Mouse (Mus musculus): ENCODE measurements around the gene Kcnip1. TPM values are rescaled to one million over a fixed set of nuclear protein-coding genes. Genes with fewer than 3 reads are reported as not detected.

The Kcnip1 gene
- polyA plus RNA-seq, 1 experiment from 2014 or later = 0.16 TPM

GRCm38 (mm10) chr11:34010133-34010858, 17.3 kb upstream of the Kcnip1 start:
- no peaks in the 10 kb centered on the region for H3K9me3 ChIP-seq (replicated peaks)
- H3K4me1 ChIP-seq (replicated peaks) = peaks cover 14% of the 10 kb centered on the region
- H3K4me2 ChIP-seq = no peak overlapping the region
- 0 out of 2 replicates have a peak, but pooled peaks have one; percentile 23 for ATAC-seq (ENCODE audit: insufficient read depth)
- H3K36me3 ChIP-seq (replicated peaks) = no peaks in the 10 kb centered on the region
- H3K4me3 ChIP-seq (replicated peaks) = no peak overlapping the region
- H3K27ac ChIP-seq (replicated peaks) = peak overlapping the region; percentile 42
- H3K9ac ChIP-seq = no peak overlapping the region
- no peaks in the 10 kb centered on the region for H3K27me3 ChIP-seq
- WGBS (ENCODE audit: insufficient replicate concordance) = 34% methylated on average over 7 of the region's 7 CpGs

GRCm38 (mm10) chr11:34009316-34010087, 16.6 kb upstream of the Kcnip1 start:
- WGBS (ENCODE audit: insufficient replicate concordance) = 40% methylated on average over 12 of the region's 12 CpGs
- H3K4me3 ChIP-seq (replicated peaks) = no peak overlapping the region
- ATAC-seq (ENCODE audit: insufficient read depth) = no peak
- H3K9me3 ChIP-seq (replicated peaks) = no peaks in the 10 kb centered on the region
- no peak overlapping the region for H3K9ac ChIP-seq
- peak overlapping the region; percentile 42 for H3K27ac ChIP-seq (replicated peaks)
- no peak overlapping the region for H3K4me2 ChIP-seq
- no peaks in the 10 kb centered on the region for H3K36me3 ChIP-seq (replicated peaks)
- H3K4me1 ChIP-seq (replicated peaks) = peaks cover 14% of the 10 kb centered on the region
- no peaks in the 10 kb centered on the region for H3K27me3 ChIP-seq

DNA sequence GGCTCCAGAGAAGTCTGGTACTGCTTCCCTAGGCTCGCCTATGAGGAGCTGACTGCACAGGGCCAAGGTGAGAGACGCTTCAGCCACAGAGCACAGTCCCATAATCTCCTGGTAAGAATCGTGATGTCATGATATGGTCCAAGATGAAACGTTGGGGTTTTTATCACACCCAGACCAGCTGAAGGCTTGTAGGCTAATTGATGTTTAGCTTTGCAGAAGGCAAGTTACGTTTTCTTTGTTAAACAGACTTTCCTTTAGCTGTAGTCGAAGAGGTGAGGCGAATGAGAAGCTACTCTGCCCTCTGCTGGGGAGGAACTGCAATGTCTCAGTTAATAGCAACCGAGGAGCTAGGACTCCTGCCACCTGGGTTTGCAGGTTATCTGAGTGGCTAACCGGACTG, 15.8 kb upstream of the Kcnip1 start:
- Histone ChIP-seq H3K36me3 (replicated peaks) (no peaks in the 10 kb centered on the region), H3K27me3 (no peaks in the 10 kb centered on the region), H3K4me2 (peak overlapping the region; percentile 63), H3K9me3 (replicated peaks) (no peaks in the 10 kb centered on the region), H3K4me1 (replicated peaks) (peaks cover 14% of the 10 kb centered on the region), H3K9ac (peak overlapping the region; percentile 15; the same call in 1 of the 2 replicates), H3K4me3 (replicated peaks) (peak overlapping the region; percentile 35), H3K27ac (replicated peaks) (peak overlapping the region; percentile 66)
- no peak for ATAC-seq (ENCODE audit: insufficient read depth)
- 9% methylated on average over 9 of the region's 9 CpGs for WGBS (ENCODE audit: insufficient replicate concordance)

GRCm38 (mm10) chr11:34008214-34008613, 15.3 kb upstream of the Kcnip1 start:
- Histone ChIP-seq H3K36me3 (replicated peaks) (no peaks in the 10 kb centered on the region), H3K4me2 (peak overlapping the region; percentile 63), H3K9ac (peak overlapping the region; percentile 15; the same call in 1 of the 2 replicates), H3K9me3 (replicated peaks) (no peaks in the 10 kb centered on the region), H3K4me3 (replicated peaks) (peak overlapping the region; percentile 35), H3K27ac (replicated peaks) (peak overlapping the region; percentile 66), H3K4me1 (replicated peaks) (peaks cover 14% of the 10 kb centered on the region), H3K27me3 (no peaks in the 10 kb centered on the region)
- ATAC-seq (ENCODE audit: insufficient read depth) = peak; percentile 28; the same call in 1 of the 2 replicates
- WGBS (ENCODE audit: insufficient replicate concordance) = 11% methylated on average over 11 of the region's 11 CpGs

GRCm38 (mm10) chr11:34007616-34008015, 14.7 kb upstream of the Kcnip1 start:
- no peak for ATAC-seq (ENCODE audit: insufficient read depth)
- Histone ChIP-seq H3K27me3 (no peaks in the 10 kb centered on the region), H3K36me3 (replicated peaks) (no peaks in the 10 kb centered on the region), H3K9me3 (replicated peaks) (no peaks in the 10 kb centered on the region), H3K4me2 (no peak overlapping the region), H3K4me1 (replicated peaks) (peaks cover 14% of the 10 kb centered on the region), H3K9ac (no peak overlapping the region), H3K4me3 (replicated peaks) (no peak overlapping the region), H3K27ac (replicated peaks) (no peak overlapping the region)
- 34% methylated on average over 2 of the region's 2 CpGs for WGBS (ENCODE audit: insufficient replicate concordance)

GRCm38 (mm10) chr11:34002593-34002965, 9.6 kb upstream of the Kcnip1 start:
- ATAC-seq (ENCODE audit: insufficient read depth) = no peak
- no peaks in the 10 kb centered on the region for H3K27me3 ChIP-seq
- no peaks in the 10 kb centered on the region for H3K36me3 ChIP-seq (replicated peaks)
- no peaks in the 10 kb centered on the region for H3K9me3 ChIP-seq (replicated peaks)
- no peak overlapping the region for H3K4me2 ChIP-seq
- WGBS (ENCODE audit: insufficient replicate concordance) = 46% methylated on average over 5 of the region's 5 CpGs
- H3K4me3 ChIP-seq (replicated peaks) = no peak overlapping the region
- H3K4me1 ChIP-seq (replicated peaks) = no peaks in the 10 kb centered on the region
- H3K27ac ChIP-seq (replicated peaks) = no peak overlapping the region
- H3K9ac ChIP-seq = no peak overlapping the region

DNA sequence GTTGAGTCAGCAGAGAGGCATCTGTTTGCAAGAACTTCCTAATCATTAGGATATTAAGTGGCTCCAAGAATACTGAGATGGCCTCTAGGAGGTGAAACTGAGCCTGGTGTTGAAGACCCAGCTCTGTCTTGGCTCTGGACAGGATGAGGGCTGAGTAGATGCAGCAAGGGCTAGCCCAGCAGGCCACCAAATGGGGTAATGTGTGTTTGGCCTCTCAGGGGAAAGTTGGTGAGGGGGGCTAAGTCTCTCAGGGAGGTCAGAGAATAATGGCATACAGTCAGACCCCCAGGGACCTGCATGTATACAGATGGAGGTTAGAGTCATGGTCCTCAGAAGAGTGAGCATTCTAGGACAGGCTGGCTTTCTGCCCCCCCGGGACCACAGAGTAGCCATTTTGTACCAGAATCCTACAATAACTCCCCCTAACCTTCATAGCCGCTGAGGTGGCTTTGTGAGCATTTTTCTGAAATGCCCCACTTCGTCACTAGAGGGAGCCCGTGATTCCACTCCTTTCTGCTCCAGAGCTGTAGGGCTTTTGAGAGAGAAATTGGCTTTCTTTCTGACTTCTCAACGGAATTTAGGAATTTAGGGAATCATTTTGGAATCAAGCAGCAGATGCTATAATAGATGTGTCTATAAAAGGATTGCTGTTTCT, 9.1 kb upstream of the Kcnip1 start:
- no peak for ATAC-seq (ENCODE audit: insufficient read depth)
- no peak overlapping the region for H3K27ac ChIP-seq (replicated peaks)
- H3K4me3 ChIP-seq (replicated peaks) = no peak overlapping the region
- 2% methylated on average over 5 of the region's 5 CpGs for WGBS (ENCODE audit: insufficient replicate concordance)
- no peaks in the 10 kb centered on the region for H3K4me1 ChIP-seq (replicated peaks)
- no peaks in the 10 kb centered on the region for H3K27me3 ChIP-seq
- no peak overlapping the region for H3K9ac ChIP-seq
- no peaks in the 10 kb centered on the region for H3K36me3 ChIP-seq (replicated peaks)
- H3K4me2 ChIP-seq = no peak overlapping the region
- no peaks in the 10 kb centered on the region for H3K9me3 ChIP-seq (replicated peaks)

DNA sequence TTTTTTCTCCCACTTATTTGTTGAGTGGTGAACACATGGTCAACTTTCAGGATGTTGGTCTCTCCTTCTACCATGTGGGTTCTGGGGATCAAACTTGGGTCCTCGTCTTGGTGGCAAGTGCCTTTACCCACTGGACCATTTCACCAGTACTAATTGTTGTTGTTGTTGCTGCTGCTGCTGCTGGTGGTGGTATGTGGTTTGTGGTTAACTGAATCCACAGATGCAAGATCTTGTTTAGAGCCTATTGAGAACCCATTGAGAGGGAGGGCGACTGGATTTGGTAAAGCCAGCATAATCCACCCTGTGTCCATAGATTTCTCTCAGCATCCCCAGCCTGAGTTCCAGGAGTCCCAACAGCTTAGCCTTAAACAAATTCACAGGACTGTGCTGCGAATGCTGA, 7.5 kb upstream of the Kcnip1 start:
- no peaks in the 10 kb centered on the region for H3K27me3 ChIP-seq
- no peak overlapping the region for H3K27ac ChIP-seq (replicated peaks)
- H3K4me2 ChIP-seq = no peak overlapping the region
- no peaks in the 10 kb centered on the region for H3K4me1 ChIP-seq (replicated peaks)
- WGBS (ENCODE audit: insufficient replicate concordance) = 38% methylated on average over 3 of the region's 3 CpGs
- H3K36me3 ChIP-seq (replicated peaks) = no peaks in the 10 kb centered on the region
- no peak for ATAC-seq (ENCODE audit: insufficient read depth)
- H3K4me3 ChIP-seq (replicated peaks) = no peak overlapping the region
- H3K9ac ChIP-seq = no peak overlapping the region
- no peaks in the 10 kb centered on the region for H3K9me3 ChIP-seq (replicated peaks)

DNA sequence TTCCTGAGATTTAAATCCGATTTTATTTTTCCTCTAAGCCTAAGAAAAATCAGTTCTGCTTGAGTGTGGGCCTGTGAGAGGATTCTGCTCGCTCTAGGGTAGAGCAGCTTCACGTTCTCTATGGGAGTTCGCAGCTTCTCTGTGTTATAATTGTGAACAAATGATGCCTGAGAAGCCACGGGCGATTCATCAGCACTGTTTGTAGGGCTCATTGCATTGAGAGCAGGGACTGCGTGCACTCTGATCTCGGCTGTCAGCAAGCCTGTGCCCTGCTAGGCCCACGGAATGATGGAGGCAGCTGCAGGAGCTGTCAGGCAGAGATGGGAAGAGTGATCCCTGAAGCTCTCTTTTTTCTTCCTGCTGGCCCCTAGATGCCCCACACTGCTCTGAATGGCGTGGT, 5.3 kb upstream of the Kcnip1 start:
- H3K36me3 ChIP-seq (replicated peaks) = no peaks in the 10 kb centered on the region
- H3K4me1 ChIP-seq (replicated peaks) = 0 out of 2 replicates have a peak, but pooled peaks cover 7% of the 10 kb centered on the region
- H3K27me3 ChIP-seq = no peaks in the 10 kb centered on the region; the same call in 1 of the 2 replicates
- H3K9me3 ChIP-seq (replicated peaks) = no peaks in the 10 kb centered on the region
- no peak overlapping the region for H3K9ac ChIP-seq
- no peak overlapping the region for H3K4me2 ChIP-seq
- no peak for ATAC-seq (ENCODE audit: insufficient read depth)
- no peak overlapping the region for H3K4me3 ChIP-seq (replicated peaks)
- H3K27ac ChIP-seq (replicated peaks) = no peak overlapping the region
- 55% methylated on average over 10 of the region's 10 CpGs for WGBS (ENCODE audit: insufficient replicate concordance)

DNA sequence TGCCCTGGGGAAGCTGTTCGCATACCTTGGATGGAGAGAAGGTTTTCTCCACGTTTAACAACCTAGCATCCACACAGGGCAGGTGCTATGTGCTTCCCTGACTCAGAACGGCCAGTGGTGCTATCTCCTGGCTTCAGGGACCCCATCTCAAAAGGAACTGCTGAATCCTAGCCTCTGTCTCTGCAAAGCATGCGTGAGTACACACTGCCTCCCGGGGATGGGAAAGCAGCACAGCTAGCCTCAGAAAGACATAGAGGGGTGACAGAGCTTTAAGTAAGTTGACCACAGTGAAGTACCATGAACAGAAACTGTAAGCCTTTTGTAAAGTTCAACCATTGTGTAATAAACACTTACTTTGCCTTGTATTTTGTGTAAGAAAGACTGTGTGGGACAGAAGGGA, 544 bp upstream of the Kcnip1 start:
- no peaks in the 10 kb centered on the region for H3K9me3 ChIP-seq (replicated peaks)
- no peak overlapping the region for H3K4me2 ChIP-seq
- H3K27me3 ChIP-seq = no peaks in the 10 kb centered on the region; the same call in none of the 2 replicates
- 48% methylated on average over 5 of the region's 5 CpGs for WGBS (ENCODE audit: insufficient replicate concordance)
- H3K4me1 ChIP-seq (replicated peaks) = 0 out of 2 replicates have a peak, but pooled peaks cover 7% of the 10 kb centered on the region
- H3K9ac ChIP-seq = no peak overlapping the region
- H3K4me3 ChIP-seq (replicated peaks) = no peak overlapping the region
- ATAC-seq (ENCODE audit: insufficient read depth) = no peak
- H3K27ac ChIP-seq (replicated peaks) = no peak overlapping the region
- no peaks in the 10 kb centered on the region for H3K36me3 ChIP-seq (replicated peaks)

GRCm38 (mm10) chr11:33990002-33990401, 3.0 kb downstream of the Kcnip1 start:
- peak; percentile 52; the same call in 1 of the 2 replicates for ATAC-seq (ENCODE audit: insufficient read depth)
- H3K4me1 ChIP-seq (replicated peaks) = 0 out of 2 replicates have a peak, but pooled peaks cover 7% of the 10 kb centered on the region
- WGBS (ENCODE audit: insufficient replicate concordance) = 53% methylated on average over 5 of the region's 5 CpGs
- no peak overlapping the region for H3K9ac ChIP-seq
- H3K9me3 ChIP-seq (replicated peaks) = no peaks in the 10 kb centered on the region
- no peak overlapping the region for H3K4me2 ChIP-seq
- no peak overlapping the region for H3K4me3 ChIP-seq (replicated peaks)
- H3K36me3 ChIP-seq (replicated peaks) = no peaks in the 10 kb centered on the region
- no peak overlapping the region for H3K27ac ChIP-seq (replicated peaks)
- H3K27me3 ChIP-seq = no peaks in the 10 kb centered on the region; the same call in none of the 2 replicates

Measured in liver, embryonic 15.5 days (tissue).